Mouse (Mus musculus): ENCODE measurements around the gene Agpat3.

Agpat3 gene

DNA sequence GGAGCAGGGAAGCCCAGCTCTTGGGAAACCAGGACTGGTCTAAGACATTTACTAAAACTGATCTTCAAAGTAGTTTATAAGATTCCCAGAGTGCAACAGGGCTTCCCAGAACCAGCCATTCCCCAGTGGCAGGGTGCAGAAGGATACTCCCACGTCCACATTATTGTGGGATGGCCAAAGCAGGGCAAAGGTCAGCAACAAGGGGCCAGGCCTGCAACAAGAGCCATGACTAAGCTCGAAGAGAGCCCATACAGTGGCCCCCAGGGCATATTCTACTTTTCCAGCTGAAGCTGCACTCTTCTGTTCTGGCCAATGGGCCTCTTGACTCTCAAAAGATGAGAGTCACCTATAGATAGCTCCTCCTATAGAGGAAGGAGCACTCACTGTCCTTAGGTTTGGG is 43.7 kb downstream of the Agpat3 start:
- in situ Hi-C loops (cut with MboI; ENCODE audit: low pct_unique_long_range_greater_than_20kb in 1 of 2, low sequenced_read_pairs in 2 of 2, unreplicated experiment in 1 of 2): no loop called here

DNA sequence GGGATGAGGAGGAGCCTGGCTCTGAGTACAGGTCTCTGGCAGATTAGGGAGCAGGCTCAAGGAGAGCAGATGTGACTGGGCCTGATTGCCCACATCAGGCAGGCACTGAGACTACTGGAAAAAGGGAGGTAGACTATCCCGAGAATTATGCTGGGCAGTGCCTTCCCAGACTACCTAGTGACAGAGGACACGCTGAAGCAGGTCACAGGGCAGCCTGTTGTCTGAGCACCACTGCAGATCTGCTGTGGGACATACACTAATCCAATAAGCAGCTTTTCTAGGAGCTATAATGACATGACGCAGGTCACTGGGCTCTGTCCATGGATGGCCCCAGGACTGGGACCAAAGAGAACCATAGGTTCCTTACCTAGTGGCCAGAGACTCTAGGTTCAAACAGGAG is 44.9 kb downstream of the Agpat3 start:
- in situ Hi-C loops (cut with MboI; ENCODE audit: low pct_unique_long_range_greater_than_20kb in 1 of 2, low sequenced_read_pairs in 2 of 2, unreplicated experiment in 1 of 2): no loop called here

DNA sequence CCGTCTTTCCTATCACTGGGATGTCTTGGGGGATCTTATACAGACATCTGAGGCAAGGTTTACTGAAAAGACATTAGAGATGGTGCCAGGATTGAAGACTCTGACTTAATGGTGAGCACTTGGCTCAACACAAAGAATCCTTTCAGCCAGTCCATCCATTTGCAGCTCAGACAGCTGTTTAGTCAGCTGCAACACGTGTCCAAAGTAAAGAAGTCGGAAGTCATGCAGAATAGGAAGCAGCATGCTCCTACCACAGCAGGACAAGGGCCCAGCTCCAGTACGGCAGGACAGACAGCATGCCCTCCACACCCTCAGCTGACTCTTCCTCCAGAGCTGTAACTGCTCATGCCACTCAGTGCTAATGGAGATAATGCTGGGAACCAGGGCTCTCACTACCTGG is 46.3 kb downstream of the Agpat3 start:
- in situ Hi-C loops (cut with MboI; ENCODE audit: low pct_unique_long_range_greater_than_20kb in 1 of 2, low sequenced_read_pairs in 2 of 2, unreplicated experiment in 1 of 2): no loop called here

DNA sequence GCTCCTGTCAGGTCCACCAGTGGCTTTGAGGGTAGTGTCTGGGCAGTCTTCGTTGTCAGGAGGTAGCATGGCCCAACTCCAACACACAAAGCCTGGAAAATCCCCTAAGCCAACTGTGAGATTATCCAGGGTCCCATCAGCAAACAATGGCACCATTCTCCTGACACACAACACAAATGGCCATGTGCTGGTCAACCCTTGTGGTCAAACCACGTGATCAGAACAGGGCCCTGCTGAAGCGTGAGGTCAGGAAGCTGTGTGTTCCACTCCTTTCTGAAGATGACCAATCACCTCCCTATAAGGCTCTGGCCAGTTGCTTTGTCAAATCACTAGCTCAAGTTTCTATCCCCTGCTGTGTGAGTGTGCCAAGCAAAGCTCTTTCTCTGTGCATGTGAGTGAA is 47.3 kb downstream of the Agpat3 start:
- in situ Hi-C loops (cut with MboI; ENCODE audit: low pct_unique_long_range_greater_than_20kb in 1 of 2, low sequenced_read_pairs in 2 of 2, unreplicated experiment in 1 of 2): no loop called here

DNA sequence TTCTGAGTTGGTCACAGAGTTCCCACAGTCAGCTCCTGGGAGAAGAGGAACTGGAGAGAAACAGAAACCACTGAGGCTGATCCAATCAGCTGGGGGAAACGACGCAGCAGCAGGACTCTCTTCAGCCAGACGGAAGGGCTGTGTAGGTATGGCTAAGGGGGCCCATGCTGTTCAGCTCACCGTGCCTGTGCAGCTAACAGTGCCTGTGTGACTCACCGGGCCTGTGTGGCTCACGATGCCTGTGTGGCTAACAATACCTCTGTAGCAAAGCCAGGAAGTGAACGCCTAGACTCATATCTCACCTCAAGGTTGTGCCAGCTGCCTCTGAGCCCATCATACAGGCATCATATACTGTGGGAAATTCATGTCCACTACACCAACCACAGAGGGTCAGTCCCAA is 48.6 kb downstream of the Agpat3 start:
- in situ Hi-C loops (cut with MboI; ENCODE audit: low pct_unique_long_range_greater_than_20kb in 1 of 2, low sequenced_read_pairs in 2 of 2, unreplicated experiment in 1 of 2): no loop called here

DNA sequence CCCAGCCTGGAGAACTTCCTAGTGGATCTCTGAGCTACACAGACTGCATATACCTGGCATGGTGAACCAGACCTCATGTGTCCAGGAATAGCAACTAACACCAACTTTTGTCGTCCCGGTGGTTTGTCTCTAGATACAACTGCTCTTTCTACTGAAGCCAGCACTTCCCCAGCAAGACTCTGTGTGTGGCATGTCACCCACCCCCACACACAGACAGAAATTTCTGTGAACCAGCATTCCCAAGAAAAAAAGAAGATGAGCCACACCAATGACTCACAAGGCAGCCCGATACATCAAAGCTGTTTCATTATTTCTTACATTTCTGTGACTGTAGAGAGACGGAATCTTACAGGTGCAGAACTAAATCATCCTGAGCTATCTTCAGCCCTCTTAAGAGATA is 52.2 kb downstream of the Agpat3 start:
- in situ Hi-C loops (cut with MboI; ENCODE audit: low pct_unique_long_range_greater_than_20kb in 1 of 2, low sequenced_read_pairs in 2 of 2, unreplicated experiment in 1 of 2): no loop called here

DNA sequence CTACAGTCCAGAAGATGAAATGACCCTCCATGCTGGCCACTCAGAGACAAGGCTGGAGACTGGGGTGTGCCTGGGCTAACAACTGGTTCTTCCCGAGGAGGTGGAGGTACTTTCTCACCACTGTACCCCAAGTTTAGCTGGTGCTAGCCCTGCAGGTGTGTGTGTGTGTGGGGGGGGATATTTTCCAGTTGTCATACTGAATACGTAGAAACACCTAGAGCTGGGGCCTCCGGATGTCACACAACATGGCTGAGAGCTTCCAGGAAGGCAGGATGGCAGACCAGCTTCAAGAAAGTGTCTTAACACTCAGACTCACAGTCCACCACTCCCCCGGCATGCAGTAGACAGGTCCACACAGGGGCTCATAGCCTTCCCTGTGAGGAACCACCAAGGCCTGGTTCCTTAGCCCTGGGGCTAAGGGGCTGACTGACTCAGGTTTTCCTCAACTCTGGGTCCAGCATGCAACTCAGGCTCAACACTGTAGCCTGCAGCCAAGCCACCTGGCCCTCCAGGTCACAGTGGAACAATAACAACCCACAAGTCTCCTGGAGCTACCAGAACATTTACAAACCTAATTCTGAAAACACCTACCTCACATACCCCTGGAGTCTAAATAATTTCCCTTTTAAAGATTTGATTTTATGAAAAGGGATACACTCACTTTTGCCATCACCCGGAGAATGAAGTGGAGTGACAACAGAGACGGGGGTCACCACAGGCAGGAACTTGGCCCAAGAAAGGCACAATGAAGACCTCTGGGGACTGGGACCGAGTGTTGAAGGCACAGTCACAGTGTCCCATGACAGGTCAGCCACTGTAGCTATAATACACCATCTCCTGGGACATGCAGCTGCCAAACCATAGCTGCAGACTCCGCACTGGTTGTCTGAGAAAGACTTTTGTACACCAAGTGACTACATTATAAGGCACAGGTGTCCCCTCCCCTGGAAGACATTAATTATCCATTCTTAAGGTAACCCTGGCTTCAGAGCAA is 53.3 kb downstream of the Agpat3 start:
- in situ Hi-C loops (cut with MboI; ENCODE audit: low pct_unique_long_range_greater_than_20kb in 1 of 2, low sequenced_read_pairs in 2 of 2, unreplicated experiment in 1 of 2): no loop called here

DNA sequence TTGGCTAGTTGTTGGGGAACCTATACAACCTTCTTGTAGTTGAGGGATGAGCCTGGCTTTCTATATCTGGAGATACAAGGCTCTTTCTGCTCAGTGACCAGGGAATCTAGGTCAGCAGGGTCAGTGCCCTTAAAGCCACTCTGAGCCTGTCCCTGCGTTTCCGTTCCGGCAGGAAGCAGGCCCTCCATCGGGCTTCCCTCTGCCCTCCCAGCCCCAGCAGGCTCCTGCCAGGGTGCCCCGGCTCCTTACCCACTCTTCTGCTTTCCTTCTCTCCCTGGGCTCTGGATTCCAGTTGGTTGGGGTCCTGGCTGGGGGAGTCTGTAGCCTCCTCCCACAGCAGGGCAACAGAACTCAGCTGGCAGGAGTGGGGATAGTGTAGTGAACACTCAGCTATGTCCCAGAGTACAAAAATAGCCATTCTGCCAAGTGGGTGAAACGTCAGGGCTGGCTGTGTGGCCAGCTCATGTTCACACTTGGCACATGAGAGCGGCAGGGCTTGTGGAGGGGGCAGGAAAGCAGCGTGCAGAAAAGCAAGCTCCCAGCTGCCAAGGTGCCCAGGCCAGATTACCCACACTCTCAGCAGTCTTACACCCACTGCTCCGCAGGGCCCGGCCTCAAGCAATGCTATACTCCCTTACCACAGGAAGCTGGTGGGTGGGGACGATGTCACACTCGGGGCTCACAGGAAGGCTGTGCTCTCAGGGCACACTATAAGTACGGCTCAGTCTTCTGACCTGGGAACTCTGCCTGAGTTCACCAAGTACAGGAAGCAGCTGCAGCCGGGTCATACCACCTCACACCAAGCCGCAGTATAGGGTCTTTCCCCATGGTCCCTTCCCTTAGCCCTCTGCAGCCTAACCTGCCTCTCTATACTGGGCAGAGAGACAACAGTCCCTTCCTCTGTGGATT is 54.5 kb downstream of the Agpat3 start:
- in situ Hi-C loops (cut with MboI; ENCODE audit: low pct_unique_long_range_greater_than_20kb in 1 of 2, low sequenced_read_pairs in 2 of 2, unreplicated experiment in 1 of 2): no loop called here

DNA sequence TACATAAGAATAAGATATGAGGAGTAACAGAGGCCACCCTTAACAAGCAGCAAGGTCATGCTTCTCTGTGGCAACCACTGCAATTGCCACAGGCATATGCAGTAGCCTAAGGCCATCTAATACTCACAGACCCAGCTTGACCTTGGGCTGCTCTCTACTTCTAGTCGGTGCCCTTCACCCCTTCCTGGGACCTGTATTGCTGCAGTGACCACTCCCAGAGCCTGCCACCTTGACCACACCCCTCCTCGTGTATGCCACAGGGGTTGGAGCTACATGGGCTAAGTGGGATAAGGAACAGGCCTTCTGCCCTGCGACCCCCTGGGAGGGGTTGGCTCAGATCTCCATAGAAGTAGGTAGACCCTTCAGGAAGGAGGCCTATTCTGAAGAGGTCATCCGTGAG is 55.3 kb downstream of the Agpat3 start:
- in situ Hi-C loops (cut with MboI; ENCODE audit: low pct_unique_long_range_greater_than_20kb in 1 of 2, low sequenced_read_pairs in 2 of 2, unreplicated experiment in 1 of 2): no loop called here

DNA sequence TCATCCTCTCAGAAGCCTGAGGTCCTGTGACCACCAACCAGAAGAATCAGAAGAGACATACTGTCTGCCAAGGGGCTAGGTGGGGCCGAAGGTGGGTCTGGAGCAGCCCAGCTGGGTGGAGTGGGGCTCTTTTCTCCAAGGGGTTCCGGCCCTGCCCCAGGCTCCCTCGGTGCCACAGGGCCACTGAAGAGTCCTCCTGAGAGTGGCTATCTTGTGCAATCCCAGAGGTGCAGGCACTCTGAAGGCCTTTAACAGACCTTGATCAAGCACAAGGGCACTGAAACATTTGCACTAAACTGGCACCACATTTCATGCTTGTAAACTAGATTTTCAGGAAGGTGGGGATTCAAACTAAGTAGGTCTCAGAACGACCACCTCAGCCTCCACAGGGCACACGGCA is 55.9 kb downstream of the Agpat3 start:
- in situ Hi-C loops (cut with MboI; ENCODE audit: low pct_unique_long_range_greater_than_20kb in 1 of 2, low sequenced_read_pairs in 2 of 2, unreplicated experiment in 1 of 2): no loop called here

DNA sequence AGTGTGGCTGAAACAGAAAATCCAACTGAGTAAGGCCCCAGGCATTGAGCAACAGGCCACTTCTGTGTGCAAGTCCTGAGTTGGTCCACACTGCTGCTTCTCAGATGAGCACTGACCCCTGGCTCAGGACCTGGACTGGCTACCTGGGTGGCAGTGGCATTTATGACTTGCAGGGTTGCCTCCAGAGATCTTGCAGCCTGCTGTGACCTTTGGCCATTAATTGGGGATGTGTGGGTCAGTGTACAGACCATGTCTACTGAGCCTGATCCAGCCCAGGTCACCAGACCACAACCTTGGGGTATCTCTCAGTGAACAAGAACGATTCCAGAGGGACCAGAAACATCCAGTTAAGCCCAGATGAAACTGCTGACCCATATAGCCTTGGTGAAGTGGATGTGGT is 58.7 kb downstream of the Agpat3 start:
- in situ Hi-C loops (cut with MboI; ENCODE audit: low pct_unique_long_range_greater_than_20kb in 1 of 2, low sequenced_read_pairs in 2 of 2, unreplicated experiment in 1 of 2): loop anchor here in 1 of 2 experiments (5.0 kb wide), 1 partner anchor 44 kb away; no protein-coding TSS in a partner anchor

DNA sequence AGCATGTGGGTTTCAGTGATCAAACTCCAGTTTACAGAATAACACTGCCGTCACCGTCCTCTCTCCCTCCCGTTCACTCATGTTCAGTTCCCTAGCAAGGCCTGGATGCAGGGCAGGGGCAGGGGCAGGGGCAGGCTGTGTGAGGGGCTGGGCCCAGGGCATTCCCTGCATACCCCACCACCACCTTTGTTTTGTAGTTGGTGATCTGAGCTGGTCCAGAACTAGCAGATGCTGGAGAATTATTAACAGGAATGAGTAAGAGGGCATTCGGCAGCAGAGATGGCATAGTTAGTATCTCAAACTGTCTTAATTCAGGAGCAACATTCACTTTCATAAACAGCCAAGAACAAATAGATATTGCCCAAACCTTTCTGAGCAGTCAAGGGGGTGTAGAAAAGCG is 59.9 kb downstream of the Agpat3 start:
- in situ Hi-C loops (cut with MboI; ENCODE audit: low pct_unique_long_range_greater_than_20kb in 1 of 2, low sequenced_read_pairs in 2 of 2, unreplicated experiment in 1 of 2): loop anchor here in 1 of 2 experiments (5.0 kb wide), 1 partner anchor 45 kb away; no protein-coding TSS in a partner anchor

DNA sequence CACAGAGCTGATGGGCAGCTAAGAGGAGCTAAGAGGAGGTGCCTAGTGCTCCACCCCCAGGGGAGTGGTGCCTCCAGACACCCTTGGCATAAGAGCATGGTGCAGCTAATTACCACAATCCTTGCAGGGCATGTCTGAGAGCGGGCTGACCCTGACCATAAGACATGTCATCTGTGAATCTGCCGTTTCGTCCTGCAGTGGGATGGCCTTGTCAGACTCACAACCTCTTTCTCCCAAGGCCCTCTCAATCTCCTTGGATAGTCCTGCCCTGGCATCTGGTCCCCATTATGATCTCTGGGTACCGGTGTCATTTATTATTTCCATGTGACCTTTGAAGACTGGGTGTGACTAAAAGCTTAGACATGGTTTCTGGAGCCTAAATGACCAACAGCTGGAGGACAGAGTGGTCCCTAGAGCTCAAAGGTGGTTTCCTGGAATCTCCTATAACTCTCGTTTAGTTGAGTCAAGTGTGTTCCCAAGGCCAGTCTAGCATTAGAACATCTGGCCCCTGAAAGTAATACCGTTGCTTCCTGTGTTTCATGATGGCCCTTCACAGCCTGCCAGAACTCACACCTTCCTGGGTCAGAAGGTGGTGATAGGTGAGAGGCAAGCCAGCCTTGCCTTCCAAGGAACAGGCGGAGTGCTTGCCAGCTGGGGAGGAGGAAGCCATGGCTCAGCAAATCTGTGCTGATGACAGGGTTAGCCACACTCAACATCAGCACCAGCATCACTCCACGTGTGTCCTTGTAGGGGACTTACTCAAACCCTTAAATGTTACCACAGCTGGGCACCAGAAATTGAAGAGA is 61.4 kb downstream of the Agpat3 start:
- in situ Hi-C loops (cut with MboI; ENCODE audit: low pct_unique_long_range_greater_than_20kb in 1 of 2, low sequenced_read_pairs in 2 of 2, unreplicated experiment in 1 of 2): loop anchor here in 1 of 2 experiments (5.0 kb wide), 1 partner anchor 46 kb away; no protein-coding TSS in a partner anchor

DNA sequence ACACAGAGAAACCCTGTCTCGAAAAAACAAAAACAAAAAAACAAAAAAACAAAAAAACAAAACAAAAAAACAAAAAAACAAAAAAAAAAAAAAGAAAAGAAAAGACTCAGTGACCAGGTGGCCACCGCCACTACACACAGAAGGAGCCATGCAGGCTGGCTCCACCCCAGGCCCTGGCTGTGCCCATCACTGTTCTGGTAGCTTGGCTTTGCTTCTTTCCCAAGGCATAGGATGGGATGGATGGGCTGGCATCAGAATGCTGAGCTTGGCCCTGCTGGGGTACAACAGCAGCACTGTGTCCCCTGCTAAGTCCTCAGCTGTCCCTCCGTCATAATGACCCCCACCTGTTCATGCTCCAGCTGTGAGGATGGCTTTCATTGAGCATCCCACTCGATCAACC is 63.4 kb downstream of the Agpat3 start:
- in situ Hi-C loops (cut with MboI; ENCODE audit: low pct_unique_long_range_greater_than_20kb in 1 of 2, low sequenced_read_pairs in 2 of 2, unreplicated experiment in 1 of 2): no loop called here

DNA sequence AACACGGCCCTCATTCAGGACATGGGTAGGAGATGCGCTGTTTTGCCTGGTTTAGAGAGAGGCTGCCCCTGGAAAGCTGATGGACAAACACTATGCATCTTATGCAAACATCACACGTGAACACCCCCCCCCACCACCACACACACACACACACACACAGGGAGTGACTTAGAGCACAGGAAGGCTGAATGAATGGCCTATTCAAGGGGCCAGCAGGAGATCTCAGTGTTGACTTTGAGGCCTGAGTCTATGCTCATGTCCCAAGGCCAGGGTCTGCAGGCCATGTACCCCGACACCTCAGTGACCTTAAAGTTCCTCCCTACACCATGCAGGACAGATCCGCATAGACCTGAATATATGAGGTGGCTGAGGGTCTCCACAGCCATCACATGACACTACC is 64.2 kb downstream of the Agpat3 start:
- in situ Hi-C loops (cut with MboI; ENCODE audit: low pct_unique_long_range_greater_than_20kb in 1 of 2, low sequenced_read_pairs in 2 of 2, unreplicated experiment in 1 of 2): no loop called here

DNA sequence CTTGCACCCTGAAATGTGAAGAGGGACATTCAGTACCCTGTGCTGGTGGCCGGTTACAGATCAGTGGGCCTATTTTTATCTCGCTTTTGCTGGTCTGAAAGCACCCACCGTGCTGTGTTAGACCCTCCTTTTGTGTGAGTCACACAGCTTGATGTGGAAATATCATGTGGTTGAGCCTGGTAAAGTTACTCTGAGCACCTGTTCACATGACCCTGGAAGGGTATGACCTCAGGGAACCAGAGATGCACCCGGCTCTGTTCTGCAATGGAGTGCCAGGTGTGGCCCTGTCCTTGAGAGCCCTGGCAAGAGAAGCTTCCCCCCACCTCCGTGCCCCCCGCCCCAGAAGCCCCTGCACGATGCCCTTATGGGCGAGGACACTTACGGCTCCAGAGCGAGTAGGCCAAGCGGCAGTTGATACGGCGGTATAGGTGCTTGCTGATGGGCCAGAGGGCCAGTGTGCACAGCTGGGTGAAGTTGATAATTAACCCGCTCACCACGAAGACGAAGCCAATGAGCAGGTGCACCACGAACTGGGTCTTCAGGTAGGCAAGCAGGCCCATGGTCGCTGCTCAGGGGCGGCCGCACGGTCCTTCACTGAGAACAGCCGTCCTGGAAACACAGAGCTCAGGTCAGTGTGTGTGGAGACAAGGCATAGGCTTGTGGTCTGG is 64.7 kb downstream of the Agpat3 start:
- in situ Hi-C loops (cut with MboI; ENCODE audit: low pct_unique_long_range_greater_than_20kb in 1 of 2, low sequenced_read_pairs in 2 of 2, unreplicated experiment in 1 of 2): no loop called here

DNA sequence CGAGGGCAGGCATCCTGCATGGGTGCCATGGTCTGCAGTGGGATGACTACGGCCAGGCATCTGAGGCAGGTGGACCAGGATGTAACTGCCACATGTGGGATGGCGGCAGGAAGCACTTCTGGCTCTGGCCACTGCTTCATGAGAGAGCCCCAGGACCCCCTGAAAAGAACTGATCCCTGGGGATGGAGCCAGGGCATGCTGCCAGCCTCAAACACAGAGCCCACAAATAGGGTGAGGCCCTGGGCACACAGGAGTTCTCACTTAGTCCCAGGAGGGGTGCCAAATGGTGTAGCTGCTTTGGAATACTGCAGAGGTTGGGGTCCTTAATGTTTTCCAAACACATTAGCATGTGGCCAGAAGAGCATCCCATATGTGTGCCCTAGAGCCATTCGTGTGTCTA is 66.3 kb downstream of the Agpat3 start:
- in situ Hi-C loops (cut with MboI; ENCODE audit: low pct_unique_long_range_greater_than_20kb in 1 of 2, low sequenced_read_pairs in 2 of 2, unreplicated experiment in 1 of 2): no loop called here

DNA sequence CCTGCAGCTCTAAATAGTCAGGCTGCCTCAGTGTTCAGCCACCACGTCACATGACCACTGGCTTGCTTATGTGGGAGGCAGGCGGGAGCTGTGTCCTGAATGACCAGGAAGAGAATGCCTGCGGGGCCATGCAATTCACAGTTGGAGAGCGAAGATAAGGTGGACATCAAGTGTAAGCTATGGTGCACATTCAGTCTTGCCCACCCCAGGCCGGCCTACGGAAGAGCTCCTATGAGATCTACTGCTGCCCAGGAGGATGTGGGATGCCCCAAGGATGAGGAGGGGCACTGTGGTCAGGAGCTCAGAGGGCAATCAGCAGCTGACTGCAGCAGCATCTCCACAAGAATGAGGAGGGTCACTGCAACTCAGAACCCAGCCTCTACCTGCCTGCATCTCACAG is 66.9 kb downstream of the Agpat3 start:
- in situ Hi-C loops (cut with MboI; ENCODE audit: low pct_unique_long_range_greater_than_20kb in 1 of 2, low sequenced_read_pairs in 2 of 2, unreplicated experiment in 1 of 2): no loop called here

Data from mouse embryonic stem cell (cell line).